Mouse (Mus musculus) embryonic facial prominence, embryonic 10.5 days (tissue): Measurements from ENCODE around the gene Ssr1. TPM values are rescaled to one million over a fixed set of nuclear protein-coding genes. Genes with fewer than 3 reads are reported as not detected.

Experiments
- DNase-seq: peaks from one replicate; pipeline ENCODE4 v3.0.0-alpha.2; 2017; ENCODE audit warnings: low spot score
- H3K27ac ChIP-seq: fragments of 300-500 bp; sonication (generic); replicated peaks from 2 replicates; pipeline ENCODE4 v1.5.1; 2016; ENCODE audit warnings: mild to moderate bottlenecking
- H3K27me3 ChIP-seq: fragments of 300-500 bp; sonication (generic); replicated peaks from 2 replicates; pipeline ENCODE4 v1.6.1; 2016; ENCODE audit warnings: low read depth, mild to moderate bottlenecking; ENCODE audit not compliant: poor library complexity, severe bottlenecking
- H3K36me3 ChIP-seq: fragments of 300-500 bp; sonication (generic); replicated peaks from 2 replicates; pipeline ENCODE4 v1.6.1; 2016; ENCODE audit warnings: mild to moderate bottlenecking, moderate library complexity
- H3K4me1 ChIP-seq: fragments of 300-500 bp; sonication (generic); 2 replicates; pipeline ENCODE4 v1.6.1; 2016
- H3K4me3 ChIP-seq: fragments of 300-500 bp; sonication (generic); 2 replicates; pipeline ENCODE4 v1.5.1; 2016; ENCODE audit warnings: mild to moderate bottlenecking, moderate library complexity
- H3K9me3 ChIP-seq: fragments of 300-500 bp; sonication (generic); 2 replicates; pipeline ENCODE4 v1.6.1; 2016; ENCODE audit warnings: mild to moderate bottlenecking
- WGBS: fragments of 180-500 bp; shearing (Covaris S2); methylation state at CpG from one replicate; pipeline ENCODE4 v1.1.7; 2016; 5-methylcytosine and 5-hydroxymethylcytosine counted together
- polyA plus RNA-seq: library from polyadenylated mRNA; unstranded; fragments of >200 nt; fragmentation: Nextera tagmentation; extraction: Ambion mirVana; gene quantifications from 2 replicates; pipeline ENCODE4 v1.2.1, GENCODE M21; 2016

The Ssr1 gene
- polyA plus RNA-seq, 1 experiment from 2014 or later, result 110 TPM

DNA sequence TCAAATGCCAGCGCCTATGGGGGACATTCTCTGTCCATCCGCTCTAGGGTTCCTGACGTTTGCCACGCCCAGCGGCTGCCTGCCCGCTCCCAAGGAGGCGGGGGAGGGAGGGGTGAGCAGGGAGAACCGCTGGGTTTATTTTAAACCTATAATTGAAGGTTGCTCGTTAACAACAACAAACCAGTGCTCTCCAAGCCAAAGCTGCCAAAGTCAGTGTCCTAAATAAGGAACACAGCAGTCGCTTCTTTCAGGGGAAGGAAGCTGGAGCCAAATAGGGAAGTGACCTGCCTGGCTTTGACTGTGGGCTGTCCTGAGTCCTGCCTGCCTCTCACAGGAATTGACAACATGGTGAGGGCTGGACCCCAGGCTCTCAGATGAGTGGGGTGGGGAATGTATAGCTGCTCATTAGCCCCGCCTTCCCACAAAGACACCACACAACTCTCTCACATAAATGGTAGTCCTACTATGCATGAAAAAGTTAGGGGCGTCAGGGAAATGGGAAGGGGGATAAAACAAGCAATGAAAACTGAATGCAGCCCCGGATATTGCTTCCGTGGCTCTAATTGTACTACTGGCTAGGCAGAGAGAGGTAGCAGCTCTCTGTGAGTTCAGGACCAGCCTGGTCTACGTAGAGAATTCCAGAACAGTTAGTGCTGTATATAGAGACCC, 34.6 kb downstream of the Ssr1 start:
- H3K27ac ChIP-seq, result no peak overlapping the region
- H3K36me3 ChIP-seq, result no peaks in the 10 kb centered on the region
- no peak for DNase-seq
- peaks cover 7% of the 10 kb centered on the region for H3K27me3 ChIP-seq
- peaks cover 9% of the 10 kb centered on the region for H3K4me1 ChIP-seq
- WGBS, result 77% methylated on average over 15 of the region's 15 CpGs
- H3K4me3 ChIP-seq, result no peak overlapping the region
- H3K9me3 ChIP-seq, result no peaks in the 10 kb centered on the region; the same call in 1 of the 2 replicates

DNA sequence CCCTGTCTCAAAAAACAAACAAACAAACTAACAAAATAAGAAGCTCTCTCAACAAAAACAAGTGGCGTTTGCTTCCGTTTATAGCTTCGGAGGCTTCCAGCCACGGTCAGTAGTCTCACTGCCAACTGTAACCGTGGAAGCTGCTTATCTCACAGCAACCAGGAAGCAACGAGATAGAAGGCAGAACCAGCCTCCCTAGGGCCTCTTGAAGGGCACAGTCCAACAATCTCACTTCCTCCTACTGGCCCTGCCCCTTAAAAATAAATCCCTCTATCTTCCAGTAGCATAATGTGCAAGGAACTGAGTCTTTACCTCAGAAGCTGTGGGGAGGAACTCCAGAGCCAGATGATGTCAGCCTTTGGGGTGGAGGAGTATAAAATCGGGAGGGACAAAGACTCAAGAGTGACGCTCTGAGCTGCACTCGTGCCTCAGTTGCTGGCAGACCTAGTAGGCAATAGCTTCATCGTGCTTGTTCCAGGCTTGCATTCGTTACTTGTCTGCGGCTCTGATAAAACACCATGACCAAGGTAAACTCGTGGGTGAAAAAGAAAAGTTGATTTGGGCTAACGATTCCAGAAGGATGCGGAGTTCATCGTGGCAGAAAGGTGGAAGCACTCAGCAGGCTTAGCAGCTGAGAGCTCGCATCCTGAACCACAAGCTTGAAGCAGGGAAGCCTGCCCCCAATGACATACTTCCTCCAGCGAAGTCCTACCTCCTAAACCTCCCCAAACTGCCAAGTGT, 35.3 kb downstream of the Ssr1 start:
- H3K27me3 ChIP-seq, result 0 out of 2 replicates have a peak, but pooled peaks cover under 1% of the 10 kb centered on the region
- no peaks in the 10 kb centered on the region for H3K36me3 ChIP-seq
- H3K9me3 ChIP-seq, result no peaks in the 10 kb centered on the region; the same call in 1 of the 2 replicates
- WGBS, result 91% methylated on average over 18 of the region's 18 CpGs
- no peak for DNase-seq
- H3K27ac ChIP-seq, result no peak overlapping the region
- no peak overlapping the region for H3K4me3 ChIP-seq
- peaks cover 5% of the 10 kb centered on the region for H3K4me1 ChIP-seq

DNA sequence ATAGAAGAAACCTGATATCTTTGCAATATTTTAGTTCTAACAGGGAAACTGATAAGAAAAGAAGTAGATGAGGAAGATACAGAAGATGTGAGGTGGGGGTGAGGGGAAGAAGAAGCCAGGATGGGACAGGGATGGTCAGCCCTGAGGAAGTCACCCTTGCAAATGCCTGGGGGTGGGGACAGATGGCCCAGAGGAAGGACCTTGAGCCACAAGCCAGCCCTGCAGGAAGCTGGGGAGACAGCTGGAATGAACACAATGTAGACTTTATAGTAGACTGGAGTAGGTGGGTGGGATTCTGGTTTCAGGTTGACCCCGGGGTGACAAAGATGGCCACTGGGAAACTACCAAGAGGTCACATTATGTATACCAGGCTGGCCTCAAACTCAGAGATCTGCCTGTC, 39.7 kb downstream of the Ssr1 start:
- H3K27ac ChIP-seq, result no peak overlapping the region
- 0 out of 2 replicates have a peak, but pooled peaks cover 4% of the 10 kb centered on the region for H3K4me1 ChIP-seq
- H3K36me3 ChIP-seq, result peaks cover 8% of the 10 kb centered on the region
- 71% methylated on average over 1 of the region's 1 CpGs for WGBS
- DNase-seq, result no peak
- H3K9me3 ChIP-seq, result no peaks in the 10 kb centered on the region; the same call in 1 of the 2 replicates
- H3K27me3 ChIP-seq, result no peaks in the 10 kb centered on the region
- no peak overlapping the region for H3K4me3 ChIP-seq

DNA sequence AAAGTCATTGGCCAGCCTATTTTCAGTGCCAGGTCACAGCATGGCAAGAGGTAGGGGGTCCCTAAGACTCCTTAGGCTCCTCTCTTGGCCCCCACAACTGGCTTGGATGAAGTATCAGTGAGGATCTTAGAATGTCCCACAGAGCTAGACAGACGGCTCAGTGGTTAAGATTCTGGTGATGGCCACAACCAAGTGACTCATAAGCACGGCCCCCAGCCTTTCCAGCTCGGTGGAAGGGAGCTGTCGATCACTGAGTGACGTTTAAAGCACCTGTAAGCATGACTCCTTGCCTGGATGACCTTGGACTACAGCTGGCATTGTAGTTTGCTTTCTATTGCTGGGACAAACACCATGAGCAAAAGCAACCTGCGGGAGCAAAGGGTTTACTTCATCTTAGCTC, 41.0 kb downstream of the Ssr1 start:
- no peaks in the 10 kb centered on the region for H3K9me3 ChIP-seq
- no peak overlapping the region for H3K27ac ChIP-seq
- WGBS, result 83% methylated on average over 6 of the region's 6 CpGs
- 0 out of 2 replicates have a peak, but pooled peaks cover 4% of the 10 kb centered on the region for H3K4me1 ChIP-seq
- H3K27me3 ChIP-seq, result no peaks in the 10 kb centered on the region
- H3K36me3 ChIP-seq, result peaks cover 22% of the 10 kb centered on the region
- DNase-seq, result no peak
- H3K4me3 ChIP-seq, result no peak overlapping the region

GRCm38 (mm10) chr13:37946734-37947133, 47.3 kb downstream of the Ssr1 start:
- Histone ChIP-seq H3K36me3 (peaks cover 45% of the 10 kb centered on the region), H3K27ac (peak overlapping the region; percentile 20; the same call in 1 of the 2 replicates)
- 22% methylated on average over 6 of the region's 6 CpGs for WGBS

GRCm38 (mm10) chr13:37945392-37945791, 48.6 kb downstream of the Ssr1 start:
- Histone ChIP-seq H3K27ac (no peak overlapping the region), H3K4me1 (peaks cover 8% of the 10 kb centered on the region), H3K4me3 (no peak overlapping the region), H3K9me3 (no peaks in the 10 kb centered on the region), H3K27me3 (no peaks in the 10 kb centered on the region), H3K36me3 (peaks cover 45% of the 10 kb centered on the region)
- 85% methylated on average over 8 of the region's 8 CpGs for WGBS
- DNase-seq, result no peak

More at GRCm38 (mm10) chr13:37946734-37947133, 47.3 kb downstream of the Ssr1 start:
- Histone ChIP-seq H3K4me1 (peaks cover 5% of the 10 kb centered on the region), H3K9me3 (no peaks in the 10 kb centered on the region), H3K4me3 (no peak overlapping the region), H3K27me3 (no peaks in the 10 kb centered on the region)
- peak; percentile 85 for DNase-seq

GRCm38 (mm10) chr13:37944306-37944705, 49.7 kb downstream of the Ssr1 start:
- no peaks in the 10 kb centered on the region for H3K9me3 ChIP-seq
- peak; percentile 32 for DNase-seq
- peaks cover 38% of the 10 kb centered on the region for H3K36me3 ChIP-seq
- WGBS, result 63% methylated on average over 1 of the region's 1 CpGs
- H3K27me3 ChIP-seq, result no peaks in the 10 kb centered on the region
- peaks cover 8% of the 10 kb centered on the region for H3K4me1 ChIP-seq
- no peak overlapping the region for H3K27ac ChIP-seq
- no peak overlapping the region for H3K4me3 ChIP-seq

- Histone ChIP-seq H3K27ac (no peak overlapping the region), H3K4me3 (no peak overlapping the region), H3K36me3 (peaks cover 37% of the 10 kb centered on the region), H3K4me1 (peaks cover 8% of the 10 kb centered on the region), H3K27me3 (no peaks in the 10 kb centered on the region), H3K9me3 (no peaks in the 10 kb centered on the region)
- no peak for DNase-seq
- WGBS, result 93% methylated on average over 3 of the region's 3 CpGs
Observed at GRCm38 (mm10) chr13:37943466-37943865, 50.6 kb downstream of the Ssr1 start.

DNA sequence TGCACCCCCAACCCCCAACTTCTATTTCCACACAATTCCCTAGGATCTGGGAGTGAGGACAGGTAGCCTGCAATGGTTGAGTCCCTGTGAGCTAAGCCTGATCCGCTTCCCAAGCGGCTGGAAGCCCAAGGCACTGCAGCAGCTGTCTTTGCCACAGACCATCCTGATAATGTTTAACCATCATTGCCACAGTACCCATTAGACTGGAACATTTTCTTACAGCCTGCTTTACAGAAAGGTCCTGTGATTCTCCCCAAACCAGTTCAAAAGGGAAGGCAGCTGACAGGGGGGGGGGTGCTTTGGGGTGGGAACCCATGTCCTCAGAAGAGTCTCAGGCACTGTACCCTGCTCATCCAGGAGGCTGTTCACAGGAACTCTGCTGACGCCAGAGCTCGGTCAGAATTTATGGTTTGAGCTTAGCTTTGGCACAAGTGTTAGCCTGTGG, 51.1 kb downstream of the Ssr1 start:
- WGBS, result 82% methylated on average over 4 of the region's 4 CpGs

DNA sequence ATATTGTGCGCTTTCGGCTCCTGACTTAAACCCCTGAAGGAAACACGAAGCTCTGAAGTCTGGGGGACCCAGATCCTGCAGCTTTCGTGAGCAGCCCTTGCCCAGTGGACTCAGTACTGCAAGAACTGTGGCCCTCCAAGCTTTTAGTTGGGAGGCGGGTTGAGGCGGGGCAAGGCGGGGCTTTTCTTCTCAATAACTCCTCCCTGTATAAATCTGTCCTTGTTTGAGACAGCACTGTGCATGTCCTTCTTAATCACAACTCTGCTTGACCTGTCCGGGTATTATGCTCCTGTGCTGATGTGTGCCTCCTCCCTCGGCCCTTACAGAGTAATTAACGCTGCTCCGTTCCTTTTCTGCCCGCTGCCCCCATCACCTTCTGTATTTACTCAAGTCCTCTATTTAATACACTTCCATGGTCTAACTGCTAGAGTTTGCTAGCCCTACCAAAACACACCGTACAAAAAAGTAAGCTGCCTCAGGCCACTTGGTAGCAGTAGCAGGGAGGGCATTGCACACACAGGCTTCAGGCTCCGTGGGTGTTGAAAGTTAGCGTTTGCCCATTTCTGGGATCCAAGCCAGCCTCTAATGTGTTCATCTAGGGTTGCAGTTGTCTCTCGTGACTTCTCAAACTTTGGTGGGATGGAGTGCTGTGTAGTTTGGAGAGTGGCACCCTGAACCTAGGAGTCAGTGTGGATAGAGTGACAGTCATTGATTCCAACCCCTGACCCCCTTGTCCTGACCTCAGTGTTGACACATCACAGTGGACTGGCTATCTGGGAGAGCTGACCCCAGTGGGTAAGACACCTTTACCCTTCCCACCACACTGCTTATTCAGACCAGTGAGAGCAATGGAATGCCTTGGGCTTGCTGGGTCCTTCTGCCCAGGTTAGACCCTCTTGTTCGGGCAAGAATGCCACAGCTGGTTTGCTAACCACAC, 51.8 kb downstream of the Ssr1 start:
- no peak for DNase-seq
- peaks cover 8% of the 10 kb centered on the region for H3K4me1 ChIP-seq
- H3K4me3 ChIP-seq, result no peak overlapping the region
- peak overlapping the region; percentile 37; the same call in 1 of the 2 replicates for H3K27ac ChIP-seq
- WGBS, result 68% methylated on average over 17 of the region's 17 CpGs
- H3K9me3 ChIP-seq, result no peaks in the 10 kb centered on the region
- no peaks in the 10 kb centered on the region for H3K27me3 ChIP-seq
- peaks cover 28% of the 10 kb centered on the region for H3K36me3 ChIP-seq

More for the DNA sequence above, 51.1 kb downstream of the Ssr1 start:
- H3K36me3 ChIP-seq, result peaks cover 31% of the 10 kb centered on the region
- no peak for DNase-seq
- no peaks in the 10 kb centered on the region for H3K9me3 ChIP-seq
- H3K4me1 ChIP-seq, result peaks cover 8% of the 10 kb centered on the region
- H3K27me3 ChIP-seq, result no peaks in the 10 kb centered on the region
- no peak overlapping the region for H3K4me3 ChIP-seq
- H3K27ac ChIP-seq, result no peak overlapping the region

DNA sequence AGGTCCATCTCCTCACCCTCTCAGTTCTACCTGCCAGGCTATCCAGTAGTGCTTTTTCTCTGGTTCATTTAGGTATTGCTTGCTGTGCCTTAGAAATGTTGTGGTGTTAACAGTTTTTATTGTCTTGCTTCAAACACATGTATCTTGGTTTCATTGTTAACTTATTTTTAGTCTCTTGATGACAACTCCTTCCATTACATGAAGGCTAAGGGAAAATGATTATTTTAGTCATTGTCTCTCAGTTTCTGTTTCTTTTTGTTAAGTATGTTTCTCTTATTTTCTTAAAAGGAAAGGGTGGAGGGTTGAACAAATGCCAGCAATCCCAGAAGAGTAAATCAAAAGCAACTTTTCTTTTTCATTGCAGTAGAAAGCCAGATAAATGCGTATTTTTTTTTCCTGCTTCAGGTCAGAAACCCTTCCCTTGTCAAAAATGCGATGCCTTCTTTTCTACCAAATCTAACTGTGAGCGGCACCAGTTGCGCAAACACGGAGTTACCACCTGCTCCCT, 52.8 kb downstream of the Ssr1 start:
- Histone ChIP-seq H3K9me3 (no peaks in the 10 kb centered on the region), H3K36me3 (peaks cover 33% of the 10 kb centered on the region), H3K4me3 (no peak overlapping the region), H3K4me1 (peaks cover 6% of the 10 kb centered on the region; the same call in 1 of the 2 replicates), H3K27me3 (no peaks in the 10 kb centered on the region), H3K27ac (no peak overlapping the region)
- 77% methylated on average over 5 of the region's 5 CpGs for WGBS
- DNase-seq, result no peak

GRCm38 (mm10) chr13:37940649-37941048, 53.4 kb downstream of the Ssr1 start:
- DNase-seq, result no peak
- WGBS, result 64% methylated on average over 5 of the region's 5 CpGs

More at GRCm38 (mm10) chr13:37940649-37941048, 53.4 kb downstream of the Ssr1 start:
- Histone ChIP-seq H3K4me3 (no peak overlapping the region), H3K36me3 (peaks cover 39% of the 10 kb centered on the region), H3K27me3 (no peaks in the 10 kb centered on the region), H3K9me3 (no peaks in the 10 kb centered on the region), H3K4me1 (peaks cover 6% of the 10 kb centered on the region; the same call in 1 of the 2 replicates), H3K27ac (no peak overlapping the region)
